Mouse (Mus musculus) hindbrain, embryonic 11.5 days (tissue): ENCODE data around the gene Trpm3. TPM values are rescaled to one million over a fixed set of nuclear protein-coding genes. Genes with fewer than 3 reads are reported as not detected.

Experiments used
- ATAC-seq: fragments of 200-750 bp; cut with Nextera tagmentation; 2 replicates; pipeline ENCODE4 v1.8.0; 2017; ENCODE audit warnings: mild to moderate bottlenecking, moderate TSS enrichment, moderate library complexity; ENCODE audit not compliant: low FRiP score
- DNase-seq: peaks from one replicate; pipeline ENCODE4 v3.0.0-alpha.2; 2015; ENCODE audit warnings: low spot score
- H3K27ac ChIP-seq: fragments of 300-500 bp; sonication (generic); 2 replicates; pipeline ENCODE4 v1.5.1; 2014; ENCODE audit warnings: mild to moderate bottlenecking, low read depth, low read length
- H3K27me3 ChIP-seq: fragments of 300-500 bp; sonication (generic); 2 replicates; pipeline ENCODE4 v1.6.1; 2014; ENCODE audit warnings: mild to moderate bottlenecking, low read length, moderate library complexity, mixed read lengths; ENCODE audit not compliant: control insufficient read depth, insufficient read depth
- H3K36me3 ChIP-seq: fragments of 300-500 bp; sonication (generic); 2 replicates; pipeline ENCODE4 v1.6.1; 2014; ENCODE audit warnings: mild to moderate bottlenecking, low read length, moderate library complexity, mixed read lengths; ENCODE audit not compliant: control insufficient read depth, insufficient read depth
- H3K4me1 ChIP-seq: fragments of 300-500 bp; sonication (generic); replicated peaks from 2 replicates; pipeline ENCODE4 v1.6.1; 2014; ENCODE audit warnings: low read length, mixed read lengths; ENCODE audit not compliant: control insufficient read depth, insufficient read depth
- H3K4me2 ChIP-seq: fragments of 300-500 bp; sonication (generic); replicated peaks from 2 replicates; pipeline ENCODE4 v1.6.1; 2014; ENCODE audit warnings: mild to moderate bottlenecking, low read depth, low read length
- H3K4me3 ChIP-seq: fragments of 300-500 bp; sonication (generic); 2 replicates; pipeline ENCODE4 v1.5.1; 2014; ENCODE audit warnings: low read depth, low read length
- H3K9ac ChIP-seq: fragments of 300-500 bp; sonication (generic); 2 replicates; pipeline ENCODE4 v1.6.1; 2014; ENCODE audit warnings: low read depth, low read length
- H3K9me3 ChIP-seq: fragments of 300-500 bp; sonication (generic); 2 replicates; pipeline ENCODE4 v1.6.1; 2016; ENCODE audit warnings: low read length; ENCODE audit not compliant: control insufficient read depth
- WGBS: fragments of 180-500 bp; shearing (Covaris S2); extraction: QIAGEN DNeasy Blood & Tissue Kit; methylation state at CpG from one replicate; pipeline ENCODE4 v1.1.7; 2014; 5-methylcytosine and 5-hydroxymethylcytosine counted together
- polyA plus RNA-seq: library from polyadenylated mRNA; unstranded; fragments of >200 nt; fragmentation: Nextera tagmentation; extraction: Ambion mirVana; gene quantifications from 2 replicates; pipeline ENCODE4 v1.2.1, GENCODE M21; 2014

Trpm3 gene
- polyA plus RNA-seq, 1 experiment from 2014 or later = 16.6 TPM

DNA sequence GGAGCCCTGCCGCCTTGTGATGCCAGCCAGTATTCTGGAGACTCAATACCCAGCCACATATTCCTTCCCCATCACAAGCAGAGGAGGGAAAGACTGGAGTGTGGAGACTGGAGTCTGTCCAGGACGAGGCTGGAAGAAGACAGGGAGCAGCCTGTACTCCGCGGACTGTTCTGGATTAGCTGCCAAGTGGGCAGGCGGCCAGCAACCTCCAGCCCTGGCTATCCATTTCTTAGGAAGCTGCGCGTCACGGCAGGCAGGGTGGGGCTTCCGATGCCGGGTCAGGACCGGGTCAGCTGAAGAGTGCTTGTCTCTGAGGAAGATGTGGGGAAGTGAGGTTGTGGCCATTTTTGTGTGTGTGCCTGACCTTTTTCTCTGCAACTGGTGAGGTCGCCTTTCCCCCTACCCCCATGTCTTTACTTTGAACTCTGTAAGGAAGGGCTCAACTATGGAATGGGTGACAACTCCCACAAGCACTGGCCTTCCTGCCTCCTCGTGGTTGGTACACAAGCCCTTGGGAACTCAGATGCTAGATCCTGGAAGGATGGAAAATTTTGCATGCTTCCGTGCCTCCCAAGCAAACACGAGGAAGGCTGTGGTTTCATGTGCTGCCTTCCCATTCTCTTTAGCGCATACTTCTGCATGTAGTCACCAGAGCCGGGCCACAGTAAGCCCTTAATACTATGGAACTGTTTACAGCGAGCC is 777.9 kb downstream of the Trpm3 start:
- H3K9me3 ChIP-seq = no peaks in the 10 kb centered on the region
- 61% methylated on average over 18 of the region's 18 CpGs for WGBS
- H3K4me1 ChIP-seq = no peaks in the 10 kb centered on the region
- DNase-seq (peak; percentile 17), ATAC-seq (0 out of 2 replicates have a peak, but pooled peaks have one; percentile 22)
- no peaks in the 10 kb centered on the region for H3K27me3 ChIP-seq
- H3K36me3 ChIP-seq = no peaks in the 10 kb centered on the region
- H3K4me3 ChIP-seq = no peak overlapping the region
- no peak overlapping the region for H3K4me2 ChIP-seq
- H3K27ac ChIP-seq = no peak overlapping the region
- no peak overlapping the region for H3K9ac ChIP-seq

DNA sequence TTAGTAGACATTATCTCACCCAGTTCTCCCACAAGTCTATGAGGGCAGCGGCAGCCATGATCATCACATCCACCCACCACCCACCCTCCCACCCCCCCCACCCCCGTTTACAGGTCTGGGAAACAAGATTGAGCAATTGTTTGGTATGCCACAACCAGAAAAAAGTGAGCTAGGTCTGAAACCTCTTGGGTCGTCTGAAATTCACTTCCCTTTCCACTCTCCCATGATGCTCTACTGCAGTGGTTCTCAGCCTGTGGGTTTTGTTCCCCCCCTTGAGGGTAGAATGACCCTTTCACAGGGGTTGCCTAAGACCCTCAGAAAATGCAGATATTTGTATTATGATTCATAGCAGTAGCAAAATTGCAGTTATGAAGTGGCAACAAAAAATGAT is 778.5 kb downstream of the Trpm3 start:
- no peak overlapping the region for H3K4me3 ChIP-seq
- no peak overlapping the region for H3K9ac ChIP-seq
- WGBS = 81% methylated on average over 3 of the region's 3 CpGs
- no peaks in the 10 kb centered on the region for H3K4me1 ChIP-seq
- H3K27ac ChIP-seq = no peak overlapping the region
- no peak for DNase-seq
- no peaks in the 10 kb centered on the region for H3K9me3 ChIP-seq
- ATAC-seq = no peak
- H3K4me2 ChIP-seq = no peak overlapping the region
- no peaks in the 10 kb centered on the region for H3K36me3 ChIP-seq
- H3K27me3 ChIP-seq = no peaks in the 10 kb centered on the region

DNA sequence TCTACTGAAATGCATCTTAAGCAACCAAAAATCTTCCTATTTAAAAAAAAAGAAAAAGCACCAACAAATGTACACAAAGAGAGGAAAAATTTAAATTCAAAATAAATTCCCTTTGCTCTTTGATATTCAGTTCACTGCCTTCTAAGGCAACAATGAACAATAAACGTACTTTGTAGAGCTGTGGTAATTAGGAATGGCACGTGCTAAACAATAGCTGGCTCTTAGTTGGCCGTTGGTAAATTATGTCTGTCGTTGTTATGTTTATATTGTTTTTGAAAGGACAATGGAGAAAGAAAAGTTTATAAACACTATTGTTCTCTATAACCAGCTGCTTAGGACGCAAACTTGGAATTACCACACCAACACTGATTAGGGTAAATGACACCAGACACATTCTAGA is 782.1 kb downstream of the Trpm3 start:
- DNase-seq = no peak
- ATAC-seq = no peak
- no peak overlapping the region for H3K9ac ChIP-seq
- no peaks in the 10 kb centered on the region for H3K9me3 ChIP-seq
- no peak overlapping the region for H3K4me2 ChIP-seq
- no peak overlapping the region for H3K4me3 ChIP-seq
- no peaks in the 10 kb centered on the region for H3K4me1 ChIP-seq
- no peaks in the 10 kb centered on the region for H3K27me3 ChIP-seq
- 78% methylated on average over 5 of the region's 5 CpGs for WGBS
- H3K27ac ChIP-seq = no peak overlapping the region
- H3K36me3 ChIP-seq = no peaks in the 10 kb centered on the region

DNA sequence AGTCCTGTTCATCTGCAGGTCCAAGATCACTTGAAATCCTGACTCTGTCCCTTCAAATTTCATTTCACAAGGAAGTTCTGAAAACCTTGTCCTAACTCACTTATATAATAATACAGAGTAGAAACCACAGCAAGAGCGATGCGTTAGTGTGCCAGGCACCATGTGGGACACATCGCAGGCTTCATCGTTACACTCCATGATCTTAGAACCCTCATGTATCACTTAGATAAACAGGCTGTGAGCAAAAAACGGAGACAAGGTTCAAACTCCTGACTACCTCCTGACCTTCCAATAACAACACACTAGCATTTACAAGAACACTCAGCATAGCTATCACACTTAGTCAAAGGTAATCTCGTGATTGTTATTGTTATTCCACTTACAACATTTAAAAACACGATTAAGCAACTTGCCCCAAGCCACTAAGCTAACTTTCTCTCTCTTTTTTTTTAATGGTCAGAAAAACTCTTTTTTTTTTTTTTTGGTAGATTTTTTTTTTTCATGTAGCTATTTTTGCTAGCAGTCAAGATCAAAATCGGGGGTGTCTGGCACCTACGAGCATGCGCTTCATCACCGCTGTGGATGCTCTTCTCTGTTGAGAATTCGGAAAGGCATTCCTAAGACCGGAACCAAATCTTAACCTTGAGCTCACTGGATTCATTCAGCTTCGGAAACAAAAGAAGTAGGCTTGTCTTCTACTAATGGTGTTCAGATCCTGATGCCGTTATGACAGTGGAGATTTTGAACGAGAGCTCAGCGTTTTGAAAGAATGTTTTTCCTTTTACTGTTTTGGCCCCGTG is 784.2 kb downstream of the Trpm3 start:
- Histone ChIP-seq H3K36me3 (no peaks in the 10 kb centered on the region), H3K27ac (no peak overlapping the region), H3K4me3 (no peak overlapping the region), H3K9me3 (no peaks in the 10 kb centered on the region), H3K4me1 (no peaks in the 10 kb centered on the region), H3K4me2 (no peak overlapping the region), H3K9ac (no peak overlapping the region), H3K27me3 (no peaks in the 10 kb centered on the region)
- 93% methylated on average over 18 of the region's 18 CpGs for WGBS
- DNase-seq (no peak), ATAC-seq (no peak)

DNA sequence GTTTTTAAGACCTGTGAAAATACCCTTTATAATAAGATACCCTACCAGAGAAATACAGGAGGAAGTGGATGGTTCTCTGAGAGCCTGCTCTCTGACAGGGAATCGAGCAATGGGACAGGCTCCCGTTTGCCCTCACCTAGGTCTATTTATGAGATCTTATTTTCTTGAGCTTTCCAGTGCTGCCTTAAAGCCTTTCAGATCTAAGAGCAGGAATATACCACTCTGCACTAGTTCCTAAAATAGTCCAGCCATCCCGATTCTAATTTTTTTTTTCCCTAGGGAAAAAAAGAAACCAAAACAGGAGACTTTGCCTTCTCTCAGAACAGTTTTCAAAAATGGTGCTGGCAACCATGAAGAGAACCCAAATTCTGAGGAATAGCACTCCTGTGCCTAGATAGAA is 786.4 kb downstream of the Trpm3 start:
- ATAC-seq = no peak
- 91% methylated on average over 3 of the region's 3 CpGs for WGBS

GRCm38 (mm10) chr19:22926753-22927152 is 787.9 kb downstream of the Trpm3 start:
- DNase-seq (no peak), ATAC-seq (no peak)
- no peak overlapping the region for H3K27ac ChIP-seq
- H3K9ac ChIP-seq = no peak overlapping the region
- no peaks in the 10 kb centered on the region for H3K27me3 ChIP-seq
- no peak overlapping the region for H3K4me2 ChIP-seq
- H3K4me1 ChIP-seq = no peaks in the 10 kb centered on the region
- H3K4me3 ChIP-seq = no peak overlapping the region
- no peaks in the 10 kb centered on the region for H3K9me3 ChIP-seq
- H3K36me3 ChIP-seq = no peaks in the 10 kb centered on the region
- WGBS = 74% methylated on average over 9 of the region's 9 CpGs

More for the DNA sequence above, 786.4 kb downstream of the Trpm3 start:
- H3K36me3 ChIP-seq = no peaks in the 10 kb centered on the region
- no peak overlapping the region for H3K4me3 ChIP-seq
- H3K9ac ChIP-seq = no peak overlapping the region
- H3K9me3 ChIP-seq = no peaks in the 10 kb centered on the region
- no peak for DNase-seq
- H3K27ac ChIP-seq = no peak overlapping the region
- H3K4me2 ChIP-seq = no peak overlapping the region
- no peaks in the 10 kb centered on the region for H3K4me1 ChIP-seq
- no peaks in the 10 kb centered on the region for H3K27me3 ChIP-seq

DNA sequence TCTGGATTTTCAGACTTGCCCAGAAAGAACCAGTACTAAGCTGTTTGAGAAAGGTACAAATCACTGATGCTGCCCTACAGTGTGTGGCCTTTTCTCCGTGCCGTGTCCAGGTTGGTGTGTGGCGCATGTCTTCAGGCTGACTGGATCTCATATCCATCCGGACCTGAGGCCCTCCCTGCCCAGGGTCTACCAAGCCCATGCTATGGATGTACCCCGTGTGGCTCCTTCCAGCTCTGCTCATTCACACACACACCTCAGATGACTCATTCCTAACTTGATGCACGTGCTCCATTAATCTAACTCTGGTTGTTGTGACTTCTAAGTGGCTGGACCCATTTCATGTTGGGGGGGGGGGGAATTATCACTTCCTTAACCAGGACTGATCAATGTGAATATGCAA is 789.5 kb downstream of the Trpm3 start:
- no peaks in the 10 kb centered on the region for H3K9me3 ChIP-seq
- no peaks in the 10 kb centered on the region for H3K36me3 ChIP-seq
- DNase-seq (no peak), ATAC-seq (no peak)
- H3K4me1 ChIP-seq = no peaks in the 10 kb centered on the region
- WGBS = 88% methylated on average over 6 of the region's 6 CpGs
- H3K9ac ChIP-seq = no peak overlapping the region
- no peak overlapping the region for H3K4me3 ChIP-seq
- H3K27ac ChIP-seq = no peak overlapping the region
- H3K4me2 ChIP-seq = no peak overlapping the region
- H3K27me3 ChIP-seq = no peaks in the 10 kb centered on the region

DNA sequence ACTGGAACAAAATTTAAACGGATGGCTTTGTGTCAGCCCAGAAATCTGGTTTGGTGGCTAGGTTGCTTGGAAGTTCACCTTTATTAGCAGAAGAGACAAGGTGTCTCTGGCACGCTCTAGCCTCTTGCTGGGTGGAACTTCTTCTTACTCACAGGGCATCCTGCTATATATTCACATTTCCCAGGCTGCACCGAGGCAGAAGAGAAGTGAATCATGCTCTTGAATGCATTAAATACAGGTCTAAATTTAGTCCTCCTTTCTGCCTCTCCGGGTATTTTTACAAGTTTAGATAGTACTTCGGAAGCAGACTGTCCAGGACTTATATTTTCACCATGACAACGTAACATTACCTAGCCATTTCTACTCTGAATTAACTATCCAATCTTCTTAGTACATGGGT is 790.9 kb downstream of the Trpm3 start:
- no peak for DNase-seq
- Histone ChIP-seq H3K36me3 (no peaks in the 10 kb centered on the region), H3K4me2 (no peak overlapping the region), H3K4me3 (no peak overlapping the region), H3K4me1 (no peaks in the 10 kb centered on the region), H3K27me3 (no peaks in the 10 kb centered on the region), H3K27ac (no peak overlapping the region), H3K9me3 (no peaks in the 10 kb centered on the region), H3K9ac (no peak overlapping the region)
- 91% methylated on average over 6 of the region's 6 CpGs for WGBS
- ATAC-seq = no peak

DNA sequence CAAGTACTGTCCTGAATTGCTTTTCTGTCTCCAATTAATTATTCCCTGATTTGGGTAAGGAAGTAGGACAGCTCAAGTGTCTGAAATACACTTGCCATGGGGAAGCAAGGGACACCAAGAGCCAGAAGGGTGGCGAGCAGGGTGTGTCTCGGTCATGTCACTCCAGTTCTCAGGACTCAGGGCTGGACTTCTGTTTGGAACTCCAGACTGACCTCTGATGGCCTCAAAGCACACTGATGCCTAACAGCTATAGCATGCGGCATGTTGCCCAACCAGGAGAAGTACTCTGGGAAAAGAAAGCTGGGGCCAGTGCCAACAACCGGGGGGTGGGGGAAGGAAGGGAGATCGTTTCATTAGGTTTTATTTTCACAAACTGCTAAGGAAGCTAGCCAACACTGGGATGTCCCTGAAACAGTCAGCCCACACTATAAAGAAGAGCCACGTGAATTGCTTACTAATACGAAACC is 791.6 kb downstream of the Trpm3 start:
- no peak for DNase-seq
- ATAC-seq = no peak
- Histone ChIP-seq H3K4me1 (no peaks in the 10 kb centered on the region), H3K4me3 (no peak overlapping the region), H3K27ac (no peak overlapping the region), H3K9me3 (no peaks in the 10 kb centered on the region), H3K27me3 (no peaks in the 10 kb centered on the region), H3K9ac (no peak overlapping the region), H3K36me3 (no peaks in the 10 kb centered on the region), H3K4me2 (no peak overlapping the region)
- 87% methylated on average over 7 of the region's 7 CpGs for WGBS
